Mouse (Mus musculus) embryonic facial prominence, embryonic 11.5 days (tissue): Measurements from ENCODE around the gene Lix1l. TPM values are rescaled to one million over a fixed set of nuclear protein-coding genes. Genes with fewer than 3 reads are reported as not detected.

Experiments
- ATAC-seq: fragments of 200-750 bp; cut with Nextera tagmentation; replicated peaks from 2 replicates; pipeline ENCODE4 v1.8.0; 2017; ENCODE audit warnings: low read depth; ENCODE audit not compliant: insufficient number of reproducible peaks, low FRiP score, low TSS enrichment
- DNase-seq: peaks from one replicate; pipeline ENCODE4 v3.0.0-alpha.2; 2015; ENCODE audit warnings: low spot score
- H3K27ac ChIP-seq: fragments of 300-500 bp; sonication (generic); replicated peaks from 2 replicates; pipeline ENCODE4 v1.5.1; 2014; ENCODE audit warnings: mild to moderate bottlenecking, low read depth, low read length, control low read depth
- H3K27me3 ChIP-seq: fragments of 300-500 bp; sonication (generic); 2 replicates; pipeline ENCODE4 v1.6.1; 2014; ENCODE audit warnings: mild to moderate bottlenecking, low read length, moderate library complexity, mixed read lengths; ENCODE audit not compliant: control insufficient read depth, insufficient read depth
- H3K36me3 ChIP-seq: fragments of 300-500 bp; sonication (generic); replicated peaks from 2 replicates; pipeline ENCODE4 v1.6.1; 2014; ENCODE audit warnings: low read depth, mild to moderate bottlenecking, low read length, moderate library complexity, mixed read lengths; ENCODE audit not compliant: control insufficient read depth, insufficient read depth
- H3K4me1 ChIP-seq: fragments of 300-500 bp; sonication (generic); 2 replicates; pipeline ENCODE4 v1.6.1; 2014; ENCODE audit warnings: low read length, mixed read lengths; ENCODE audit not compliant: control insufficient read depth, insufficient read depth
- H3K4me2 ChIP-seq: fragments of 300-500 bp; sonication (generic); 2 replicates; pipeline ENCODE4 v1.6.1; 2014; ENCODE audit warnings: low read depth, mild to moderate bottlenecking, control low read depth, low read length, moderate library complexity
- H3K4me3 ChIP-seq: fragments of 300-500 bp; sonication (generic); 2 replicates; pipeline ENCODE4 v1.5.1; 2014; ENCODE audit warnings: low read depth, low read length, control low read depth
- H3K9ac ChIP-seq: fragments of 300-500 bp; sonication (generic); replicated peaks from 2 replicates; pipeline ENCODE4 v1.6.1; 2014; ENCODE audit warnings: mild to moderate bottlenecking, control low read depth, low read length
- H3K9me3 ChIP-seq: fragments of 300-500 bp; sonication (generic); replicated peaks from 2 replicates; pipeline ENCODE4 v1.6.1; 2016; ENCODE audit warnings: mild to moderate bottlenecking, low read length, inconsistent platforms, mixed read lengths; ENCODE audit not compliant: control insufficient read depth
- WGBS: fragments of 180-500 bp; shearing (Covaris S2); extraction: QIAGEN DNeasy Blood & Tissue Kit; methylation state at CpG from one replicate; pipeline ENCODE4 v1.1.7; 2014; 5-methylcytosine and 5-hydroxymethylcytosine counted together
- polyA plus RNA-seq: library from polyadenylated mRNA; unstranded; fragments of >200 nt; fragmentation: Nextera tagmentation; extraction: Ambion mirVana; gene quantifications from 2 replicates; pipeline ENCODE4 v1.2.1, GENCODE M21; 2014

The Lix1l gene
- polyA plus RNA-seq, 1 experiment from 2014 or later = 7.0 TPM

- 0 out of 2 replicates have a peak overlapping the region, but pooled peaks have one; percentile 28 for H3K27ac ChIP-seq
- 60% methylated on average over 10 of the region's 10 CpGs for WGBS
- DNase-seq = no peak
Observed at GRCm38 (mm10) chr3:96561946-96562681, 38.8 kb upstream of the Lix1l start.

GRCm38 (mm10) chr3:96563267-96563666 is 37.7 kb upstream of the Lix1l start:
- no peaks in the 10 kb centered on the region for H3K9me3 ChIP-seq
- H3K27ac ChIP-seq = no peak overlapping the region
- no peak overlapping the region for H3K4me2 ChIP-seq
- H3K27me3 ChIP-seq = no peaks in the 10 kb centered on the region
- H3K36me3 ChIP-seq = no peaks in the 10 kb centered on the region; the same call in 1 of the 2 replicates
- H3K4me3 ChIP-seq = no peak overlapping the region
- H3K4me1 ChIP-seq = no peaks in the 10 kb centered on the region; the same call in 1 of the 2 replicates
- no peak for ATAC-seq
- DNase-seq = no peak
- no peak overlapping the region for H3K9ac ChIP-seq
- 96% methylated on average over 8 of the region's 8 CpGs for WGBS

More at GRCm38 (mm10) chr3:96561946-96562681, 38.8 kb upstream of the Lix1l start:
- ATAC-seq = no peak
- no peak overlapping the region for H3K4me3 ChIP-seq
- no peaks in the 10 kb centered on the region; the same call in 1 of the 2 replicates for H3K4me1 ChIP-seq
- H3K36me3 ChIP-seq = no peaks in the 10 kb centered on the region; the same call in 1 of the 2 replicates
- H3K27me3 ChIP-seq = no peaks in the 10 kb centered on the region
- H3K9ac ChIP-seq = no peak overlapping the region
- no peak overlapping the region for H3K4me2 ChIP-seq
- H3K9me3 ChIP-seq = no peaks in the 10 kb centered on the region

GRCm38 (mm10) chr3:96563911-96564632 is 36.9 kb upstream of the Lix1l start:
- no peak overlapping the region for H3K27ac ChIP-seq

GRCm38 (mm10) chr3:96564633-96565032 is 36.3 kb upstream of the Lix1l start:
- 50% methylated on average over 7 of the region's 7 CpGs for WGBS
- no peak overlapping the region for H3K27ac ChIP-seq

More at GRCm38 (mm10) chr3:96563911-96564632, 36.9 kb upstream of the Lix1l start:
- Histone ChIP-seq H3K4me1 (no peaks in the 10 kb centered on the region; the same call in 1 of the 2 replicates), H3K4me2 (no peak overlapping the region), H3K9ac (no peak overlapping the region), H3K9me3 (no peaks in the 10 kb centered on the region), H3K4me3 (no peak overlapping the region), H3K27me3 (no peaks in the 10 kb centered on the region), H3K36me3 (no peaks in the 10 kb centered on the region; the same call in 1 of the 2 replicates)
- ATAC-seq = no peak
- 66% methylated on average over 10 of the region's 10 CpGs for WGBS
- no peak for DNase-seq

DNA sequence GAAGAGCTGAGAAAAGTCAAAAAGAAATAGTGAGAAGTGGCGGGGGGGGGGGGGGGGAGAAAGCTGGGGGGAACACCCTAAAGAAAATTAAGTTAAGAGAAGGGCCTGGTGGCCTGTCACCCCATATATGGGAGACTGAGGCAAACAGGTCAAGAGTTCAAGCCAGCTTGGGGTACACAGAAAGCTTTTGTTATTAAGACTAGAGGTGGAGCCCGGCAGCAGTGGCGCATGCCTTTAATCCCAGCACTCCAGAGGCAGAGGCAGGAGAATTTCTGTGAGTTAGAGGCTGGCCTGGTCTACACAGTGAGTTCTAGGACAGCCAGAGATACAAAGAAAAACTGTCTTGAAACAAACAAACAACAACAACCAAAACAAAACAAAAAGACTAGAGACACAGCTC is 35.8 kb upstream of the Lix1l start:
- H3K27ac ChIP-seq = no peak overlapping the region
- no peak for ATAC-seq
- H3K4me1 ChIP-seq = no peaks in the 10 kb centered on the region
- no peaks in the 10 kb centered on the region for H3K9me3 ChIP-seq
- H3K27me3 ChIP-seq = no peaks in the 10 kb centered on the region
- H3K4me2 ChIP-seq = no peak overlapping the region
- H3K9ac ChIP-seq = no peak overlapping the region
- DNase-seq = no peak
- WGBS = 74% methylated on average over 3 of the region's 3 CpGs
- no peaks in the 10 kb centered on the region; the same call in 1 of the 2 replicates for H3K36me3 ChIP-seq
- H3K4me3 ChIP-seq = no peak overlapping the region

More at GRCm38 (mm10) chr3:96564633-96565032, 36.3 kb upstream of the Lix1l start:
- ATAC-seq (no peak), DNase-seq (no peak)
- Histone ChIP-seq H3K4me3 (no peak overlapping the region), H3K4me1 (no peaks in the 10 kb centered on the region), H3K9me3 (no peaks in the 10 kb centered on the region), H3K9ac (no peak overlapping the region), H3K36me3 (no peaks in the 10 kb centered on the region; the same call in 1 of the 2 replicates), H3K4me2 (no peak overlapping the region), H3K27me3 (no peaks in the 10 kb centered on the region)

GRCm38 (mm10) chr3:96566661-96567450 is 34.1 kb upstream of the Lix1l start:
- no peaks in the 10 kb centered on the region for H3K9me3 ChIP-seq
- H3K9ac ChIP-seq = no peak overlapping the region
- ATAC-seq = no peak
- no peaks in the 10 kb centered on the region for H3K4me1 ChIP-seq
- no peaks in the 10 kb centered on the region for H3K27me3 ChIP-seq
- DNase-seq = no peak
- no peaks in the 10 kb centered on the region for H3K36me3 ChIP-seq
- H3K4me2 ChIP-seq = no peak overlapping the region
- WGBS = 89% methylated on average over 8 of the region's 8 CpGs
- no peak overlapping the region for H3K4me3 ChIP-seq
- H3K27ac ChIP-seq = no peak overlapping the region

DNA sequence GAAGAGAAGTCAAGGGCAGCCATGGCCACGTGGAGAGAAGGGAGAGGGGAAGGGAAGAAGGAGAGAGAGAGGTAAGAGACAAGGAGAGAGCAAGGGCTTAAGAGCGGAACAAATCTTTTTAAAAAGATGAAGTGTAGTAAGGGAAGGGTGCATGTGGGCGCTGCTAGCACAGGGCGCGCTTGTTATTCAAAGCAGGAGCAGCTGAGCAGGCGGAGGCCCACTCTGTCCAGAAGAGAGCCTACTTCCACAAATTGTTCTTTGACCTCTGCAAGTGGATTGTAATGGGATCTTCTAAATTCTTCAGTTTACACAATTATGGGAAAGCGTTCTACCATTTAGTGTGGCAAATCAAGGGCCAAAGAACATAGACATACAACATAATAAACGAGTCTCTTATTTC is 32.3 kb upstream of the Lix1l start:
- H3K9ac ChIP-seq = no peak overlapping the region
- no peaks in the 10 kb centered on the region for H3K36me3 ChIP-seq
- H3K4me2 ChIP-seq = no peak overlapping the region
- H3K27me3 ChIP-seq = no peaks in the 10 kb centered on the region
- no peak overlapping the region for H3K4me3 ChIP-seq
- 70% methylated on average over 8 of the region's 8 CpGs for WGBS
- no peaks in the 10 kb centered on the region for H3K9me3 ChIP-seq
- H3K4me1 ChIP-seq = no peaks in the 10 kb centered on the region
- no peak for DNase-seq
- ATAC-seq = no peak
- no peak overlapping the region for H3K27ac ChIP-seq
